Mouse (Mus musculus) urinary bladder, adult 2 months (tissue): ENCODE results near the gene Pom121l2. TPM values are rescaled to one million over a fixed set of nuclear protein-coding genes. Genes with fewer than 3 reads are reported as not detected.

Experiments
- DNase-seq: peaks from one replicate; pipeline ENCODE4 v3.0.0; 2022; ENCODE audit warnings: low spot score
- polyA plus RNA-seq: library from polyadenylated mRNA; depleted of rRNA; stranded (reverse); fragments of >200 nt; gene quantifications from 2 replicates; pipeline ENCODE4 v1.2.3, GENCODE M21; 2012

Gene Pom121l2
- polyA plus RNA-seq, 1 experiment = not detected

GRCm38 (mm10) chr13:22019934-22020835, 39.2 kb downstream of the Pom121l2 start:
- no peak for DNase-seq

- DNase-seq = no peak
Observed at GRCm38 (mm10) chr13:22020901-22021339, 39.9 kb downstream of the Pom121l2 start.

GRCm38 (mm10) chr13:22021581-22021980, 40.6 kb downstream of the Pom121l2 start:
- DNase-seq = no peak

GRCm38 (mm10) chr13:22022241-22022640, 41.2 kb downstream of the Pom121l2 start:
- no peak for DNase-seq

- peak; percentile 76 for DNase-seq
Observed at GRCm38 (mm10) chr13:22026058-22027031, 45.4 kb downstream of the Pom121l2 start.

GRCm38 (mm10) chr13:22028673-22029460, 47.9 kb downstream of the Pom121l2 start:
- DNase-seq = peak; percentile 90

GRCm38 (mm10) chr13:22029928-22030327, 48.9 kb downstream of the Pom121l2 start:
- no peak for DNase-seq

GRCm38 (mm10) chr13:22030493-22030892, 49.5 kb downstream of the Pom121l2 start:
- no peak for DNase-seq

GRCm38 (mm10) chr13:22033741-22034442, 52.9 kb downstream of the Pom121l2 start:
- DNase-seq = no peak

- DNase-seq = no peak
Observed at GRCm38 (mm10) chr13:22034443-22035266, 53.7 kb downstream of the Pom121l2 start.

- peak; percentile 46 for DNase-seq
Observed at GRCm38 (mm10) chr13:22035267-22036148, 54.5 kb downstream of the Pom121l2 start, which contains the start of the genes Hist1h2ah and Hist1h2bk. Gene Hist1h2ah, minus strand, starts transcription at chr13:22035568. Gene Hist1h2bk, plus strand, starts transcription at chr13:22035870.

- DNase-seq = no peak
Observed at GRCm38 (mm10) chr13:22036149-22036956, 55.4 kb downstream of the Pom121l2 start.

- no peak for DNase-seq
Observed at GRCm38 (mm10) chr13:22036986-22037385, 56.0 kb downstream of the Pom121l2 start.

- no peak for DNase-seq
Observed at GRCm38 (mm10) chr13:22037415-22037814, 56.4 kb downstream of the Pom121l2 start.
